Mouse (Mus musculus) cerebral cortex, adult 2 months (tissue): Measurements from ENCODE around the gene Glmn.

Source experiments
- WGBS: fragments of 180-500 bp; shearing (Covaris S2); methylation state at CpG from one replicate; pipeline ENCODE4 v1.1.7; 2018; 5-methylcytosine and 5-hydroxymethylcytosine counted together

The Glmn gene

DNA sequence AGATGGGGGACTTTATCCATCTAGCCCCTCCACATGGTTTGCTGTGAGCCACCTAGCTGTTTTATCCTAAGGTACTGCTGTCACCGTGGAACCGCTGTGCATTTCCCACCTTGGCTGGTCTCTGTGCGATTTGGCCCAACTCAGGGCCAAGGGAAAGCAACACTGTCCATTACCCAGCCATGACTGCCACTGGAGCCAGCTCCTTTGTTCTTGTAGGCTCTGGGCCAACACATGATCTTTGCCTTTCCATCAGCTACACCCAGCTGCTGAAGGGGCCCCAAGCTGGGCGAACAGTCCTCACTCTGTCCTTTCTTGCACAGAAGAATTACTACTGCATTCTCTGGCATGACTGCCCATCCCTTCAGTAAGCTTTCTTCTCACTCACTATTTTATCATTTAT, 79.1 kb downstream of the Glmn start:
- 65% methylated on average over 4 of the region's 4 CpGs for WGBS

DNA sequence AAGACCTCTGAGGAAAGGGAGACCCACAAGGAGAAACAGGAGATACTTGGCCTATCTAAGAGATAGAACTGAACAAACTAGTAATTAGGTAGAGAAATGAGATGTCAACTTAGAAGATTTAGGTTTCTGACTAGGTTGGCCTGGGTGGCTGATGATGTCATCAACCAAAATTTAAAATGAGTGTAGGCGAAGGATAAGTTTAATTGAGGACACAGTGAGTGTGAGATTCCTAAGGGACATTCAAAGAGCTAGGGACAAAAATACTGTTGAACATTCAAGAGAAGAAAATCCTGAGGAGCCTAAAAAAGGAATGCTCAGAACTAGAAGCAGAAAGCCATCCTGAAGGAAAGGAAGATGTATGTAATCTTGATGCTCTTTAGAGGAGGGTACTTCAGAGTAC, 81.6 kb downstream of the Glmn start:
- 60% methylated on average over 1 of the region's 1 CpGs for WGBS

DNA sequence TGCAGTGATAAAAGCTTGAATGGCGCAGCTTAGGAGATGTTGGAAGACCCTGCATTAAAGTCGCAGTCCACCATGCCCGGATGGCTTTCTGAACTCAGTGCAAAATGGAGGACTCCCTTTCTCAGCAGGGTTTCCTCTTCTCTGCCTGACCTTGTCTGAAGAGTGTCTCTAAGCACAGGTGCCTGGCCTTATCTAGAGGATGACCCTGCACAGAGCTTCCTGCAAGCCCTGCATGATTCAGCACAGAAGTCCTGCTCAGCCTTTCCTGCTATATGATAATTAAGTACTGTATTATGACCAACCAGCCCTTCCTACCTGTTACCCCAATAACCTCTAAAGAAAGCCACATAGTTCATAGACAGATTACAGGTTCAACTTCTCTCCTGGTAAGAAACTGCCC, 82.2 kb downstream of the Glmn start:
- WGBS: 90% methylated on average over 3 of the region's 3 CpGs

DNA sequence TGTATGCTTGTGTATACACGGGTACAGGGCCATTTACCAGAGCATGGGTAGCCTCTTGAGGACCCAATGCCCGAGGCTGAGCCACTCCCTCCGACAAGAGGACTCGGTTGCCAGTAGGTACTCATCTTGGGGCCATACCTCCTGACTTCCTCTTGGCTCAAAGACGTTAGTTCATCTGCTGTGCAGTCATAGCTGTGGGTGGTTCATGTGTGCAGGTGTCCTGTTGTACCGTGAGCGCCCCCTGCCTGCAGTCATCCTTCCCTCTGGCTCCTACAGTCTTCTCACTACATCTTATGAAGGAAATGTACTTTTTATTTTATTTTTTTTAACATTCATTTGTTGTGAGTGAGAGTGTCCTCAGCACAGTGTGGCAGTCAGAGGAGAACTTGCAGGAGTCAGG, 84.1 kb downstream of the Glmn start:
- 43% methylated on average over 7 of the region's 7 CpGs for WGBS

DNA sequence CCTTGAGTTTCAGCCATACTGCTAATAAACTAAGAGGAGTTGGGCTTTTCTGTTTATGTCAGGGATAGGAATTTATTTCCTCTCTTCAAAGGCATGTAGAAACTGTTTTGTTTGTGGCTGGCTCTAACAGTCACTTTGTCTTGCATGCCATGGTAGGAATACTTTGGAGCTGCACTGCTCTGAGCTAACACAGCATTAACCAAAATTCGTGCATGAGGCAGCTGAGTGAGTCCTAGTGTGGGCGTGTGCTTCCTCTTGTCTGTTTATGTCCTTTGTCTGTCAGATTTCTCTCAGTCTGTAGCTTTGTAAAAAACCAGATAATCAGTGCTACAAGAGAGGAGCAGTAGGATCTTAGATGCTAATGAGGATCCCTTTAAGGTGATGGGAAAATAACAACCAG, 86.4 kb downstream of the Glmn start:
- WGBS: 36% methylated on average over 2 of the region's 2 CpGs

DNA sequence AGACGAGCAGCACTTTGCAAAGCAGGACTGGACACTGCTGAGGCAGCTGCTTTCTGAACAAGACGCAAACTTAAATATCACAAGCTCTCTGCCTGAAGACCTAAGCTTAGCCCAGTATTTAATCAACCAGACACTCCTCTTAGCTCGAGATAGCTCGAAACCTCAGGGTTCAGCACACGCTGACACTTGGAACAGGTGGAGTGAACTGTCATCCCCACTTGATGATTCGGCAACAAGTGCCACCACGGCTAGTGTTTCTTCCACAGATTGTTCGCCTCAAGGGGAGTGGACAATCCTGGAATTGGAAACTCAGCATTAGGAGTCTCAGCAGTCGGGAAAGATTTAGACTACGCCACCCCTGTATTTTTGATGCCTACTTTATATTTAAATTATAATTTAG, 87.2 kb downstream of the Glmn start:
- WGBS: 75% methylated on average over 10 of the region's 10 CpGs

DNA sequence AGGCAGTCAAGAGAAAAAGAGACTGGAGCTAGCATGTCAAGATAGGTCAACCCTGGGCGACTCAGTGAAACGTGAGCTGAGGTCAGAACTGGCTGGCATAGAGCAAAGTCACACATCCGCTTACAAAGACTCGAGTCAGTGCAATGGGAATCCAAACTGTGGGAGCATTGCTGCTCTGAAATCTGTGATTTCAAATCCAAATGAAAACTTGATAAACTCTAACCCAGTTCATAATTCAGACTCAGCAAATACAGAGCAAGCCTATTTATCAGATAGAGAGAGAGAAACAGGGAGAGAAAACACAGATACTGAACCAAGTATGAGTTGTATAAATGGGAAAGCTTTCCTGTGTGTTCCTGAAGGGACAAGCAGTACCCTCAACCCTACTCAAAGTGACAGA, 90.4 kb downstream of the Glmn start, which contains the start of gene Gm42669:
TSS of gene Gm42669 (plus strand) at position 301 of the 400 bp plus-strand sequence.
- WGBS: 74% methylated on average over 4 of the region's 4 CpGs

DNA sequence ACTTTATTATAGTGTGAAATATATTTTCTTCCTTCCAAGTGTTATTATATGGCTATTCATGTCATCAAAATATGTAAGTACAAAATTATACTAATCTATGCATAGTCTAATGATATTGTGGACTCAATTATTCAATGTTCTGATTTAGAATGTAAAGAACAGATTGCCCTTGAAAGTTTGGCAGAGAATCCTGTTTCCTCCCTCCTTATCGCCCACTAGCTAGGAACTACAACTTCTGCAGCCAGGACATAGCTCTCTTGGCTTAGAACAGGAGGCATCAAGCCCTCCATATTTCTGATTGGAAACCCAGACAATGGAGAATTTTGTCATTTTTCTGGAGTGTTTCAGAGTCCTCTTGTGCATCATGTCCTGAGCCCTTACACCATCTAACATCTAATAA, 96.9 kb downstream of the Glmn start:
- WGBS: 38% methylated on average over 1 of the region's 1 CpGs

DNA sequence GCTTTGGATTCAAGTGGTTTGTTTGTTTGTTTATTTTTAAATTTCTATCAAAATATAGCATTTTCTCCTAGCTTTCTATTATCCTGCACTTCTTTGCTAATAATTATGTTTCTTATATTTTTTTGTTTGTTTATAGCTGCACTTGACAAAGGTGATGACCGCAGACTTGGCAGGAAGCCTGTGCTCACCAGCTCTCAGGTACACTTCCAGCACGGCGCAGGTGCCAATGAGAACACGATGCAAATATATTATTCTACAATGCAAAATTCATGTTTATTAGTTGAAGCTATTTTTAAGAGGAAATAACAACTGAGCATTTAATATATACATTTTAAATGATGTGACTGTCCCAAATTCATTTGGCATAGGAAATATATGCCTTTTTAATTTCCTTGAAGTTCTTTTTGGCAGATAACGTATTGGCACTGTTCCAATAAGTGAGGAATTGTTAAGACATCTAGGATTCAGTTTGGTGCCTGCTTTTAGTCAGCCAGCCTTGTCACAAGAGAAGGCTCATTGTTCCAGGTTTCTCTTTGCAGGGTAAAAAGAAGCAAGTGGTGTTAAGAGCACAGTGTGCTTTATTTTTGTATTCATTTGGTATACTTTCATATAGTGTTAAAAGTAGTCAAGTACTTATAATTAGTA, 97.7 kb downstream of the Glmn start:
- 48% methylated on average over 5 of the region's 5 CpGs for WGBS
